Mouse (Mus musculus) bone marrow, adult 2 months (tissue): ENCODE data around the gene Smarca5. TPM values are rescaled to one million over a fixed set of nuclear protein-coding genes. Genes with fewer than 3 reads are reported as not detected.

Experiments
- H3K27ac ChIP-seq: fragments of 200-500 bp; 2 replicates; pipeline ENCODE4 v1.5.1; 2012; ENCODE audit warnings: low read depth, mild to moderate bottlenecking, control low read depth, inconsistent platforms, low read length; ENCODE audit not compliant: control insufficient read depth, poor library complexity, insufficient read depth
- H3K4me1 ChIP-seq: fragments of 200-500 bp; 2 replicates; pipeline ENCODE4 v1.6.1; 2011; ENCODE audit warnings: low read length; ENCODE audit not compliant: control insufficient read depth, insufficient read depth
- H3K4me3 ChIP-seq: fragments of 200-500 bp; replicated peaks from 2 replicates; pipeline ENCODE3; 2011; ENCODE audit warnings: mild to moderate bottlenecking, low read depth, low read length, control low read depth; ENCODE audit not compliant: control insufficient read depth
- CTCF ChIP-seq: fragments of 200-500 bp; IDR thresholded peaks from 2 replicates; pipeline ENCODE4 v1.5.1; 2011; ENCODE audit warnings: low read length, control low read depth; ENCODE audit not compliant: control insufficient read depth, insufficient read depth
- POLR2A ChIP-seq: fragments of 200-500 bp; IDR thresholded peaks from 2 replicates; pipeline ENCODE4 v1.6.1; 2011; ENCODE audit warnings: low read depth, mild to moderate bottlenecking, control low read depth, low read length, borderline replicate concordance; ENCODE audit not compliant: control insufficient read depth
- WGBS: fragments of 180-500 bp; shearing (Covaris S2); methylation state at CpG from one replicate; pipeline ENCODE4 v1.1.7; 2018; 5-methylcytosine and 5-hydroxymethylcytosine counted together
- polyA plus RNA-seq: library from polyadenylated mRNA; stranded (reverse); fragments of >200 nt; gene quantifications from 2 replicates; pipeline ENCODE4 v1.2.4, GENCODE M21; 2011; ENCODE audit warnings: low replicate concordance; ENCODE audit not compliant: missing spikeins, insufficient read depth, insufficient read length

The Smarca5 gene
- polyA plus RNA-seq, 1 experiment: 31.8 TPM

DNA sequence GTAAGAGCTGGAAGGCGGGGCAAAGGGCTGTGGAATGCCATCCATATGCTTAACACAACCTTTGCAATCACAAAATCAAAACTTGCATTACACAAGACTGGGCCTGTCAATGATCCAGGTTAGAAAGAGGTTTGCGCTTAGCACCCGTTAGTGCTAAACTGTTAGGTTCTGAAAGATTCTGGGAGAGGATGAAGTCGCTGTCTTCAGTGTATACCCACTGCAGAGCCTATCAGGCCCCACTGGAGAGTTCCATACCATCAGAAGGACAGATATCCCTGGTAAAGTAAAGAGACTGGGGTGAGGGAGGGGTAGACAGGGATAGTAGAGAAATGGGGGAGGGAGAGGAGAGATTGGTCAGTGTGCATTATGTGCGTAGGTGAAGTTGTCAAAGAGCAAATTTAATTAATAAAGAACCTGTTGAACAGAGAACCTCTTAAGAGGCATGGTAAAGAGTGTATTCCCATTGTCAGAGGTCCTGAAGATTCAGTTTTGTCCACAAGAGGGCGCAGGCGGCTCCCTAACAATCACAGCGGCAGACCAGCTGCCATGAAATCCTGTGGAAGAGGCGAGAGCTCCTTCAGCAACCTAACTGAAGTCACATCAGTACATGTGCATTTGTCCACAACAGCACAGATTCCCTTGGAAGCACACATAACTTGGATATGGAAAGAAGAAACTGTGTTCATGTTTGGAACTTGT lies 13.9 kb upstream of the Smarca5 start:
- Histone ChIP-seq H3K4me3 (no peak overlapping the region), H3K4me1 (no peaks in the 10 kb centered on the region), H3K27ac (no peak overlapping the region)
- WGBS: 33% methylated on average over 9 of the region's 9 CpGs
- TF ChIP-seq POLR2A (no peak), CTCF (peak; percentile 72)

GRCm38 (mm10) chr8:80752429-80752828 lies 13.1 kb upstream of the Smarca5 start:
- TF ChIP-seq CTCF (no peak), POLR2A (no peak)
- WGBS: 56% methylated on average over 7 of the region's 7 CpGs

GRCm38 (mm10) chr8:80749091-80749490 lies 9.8 kb upstream of the Smarca5 start:
- 76% methylated on average over 4 of the region's 4 CpGs for WGBS
- no peaks in the 10 kb centered on the region for H3K4me1 ChIP-seq
- no peak overlapping the region for H3K27ac ChIP-seq
- no peak overlapping the region for H3K4me3 ChIP-seq
- TF ChIP-seq CTCF: no peak
- no peak for TF ChIP-seq POLR2A

More at GRCm38 (mm10) chr8:80752429-80752828, 13.1 kb upstream of the Smarca5 start:
- Histone ChIP-seq H3K27ac (no peak overlapping the region), H3K4me1 (no peaks in the 10 kb centered on the region), H3K4me3 (no peak overlapping the region)

DNA sequence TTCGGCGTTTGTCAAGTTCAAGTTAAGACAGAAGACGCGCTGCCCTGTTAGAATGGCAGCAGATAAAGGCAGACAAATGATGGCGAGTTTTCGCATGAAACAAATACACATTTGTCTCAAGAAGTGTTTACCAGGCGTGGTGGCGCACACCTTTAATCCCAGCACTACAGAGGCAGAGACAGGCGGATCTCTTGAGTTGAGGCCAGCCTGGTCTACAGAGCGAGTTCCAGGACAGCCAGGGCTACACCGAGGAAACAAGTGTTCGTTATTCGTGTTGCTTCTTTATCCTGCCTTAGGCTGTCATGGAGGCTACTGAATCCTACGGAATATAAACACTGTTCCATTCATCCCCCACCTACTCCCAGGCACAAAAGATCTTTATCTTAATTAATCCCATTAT lies 635 bp upstream of the Smarca5 start:
- H3K4me1 ChIP-seq: no peaks in the 10 kb centered on the region; the same call in 1 of the 2 replicates
- peak overlapping the region; percentile 81 for H3K4me3 ChIP-seq
- 13% methylated on average over 14 of the region's 14 CpGs for WGBS
- TF ChIP-seq CTCF: no peak
- no peak for TF ChIP-seq POLR2A
- peak overlapping the region; percentile 99 for H3K27ac ChIP-seq

DNA sequence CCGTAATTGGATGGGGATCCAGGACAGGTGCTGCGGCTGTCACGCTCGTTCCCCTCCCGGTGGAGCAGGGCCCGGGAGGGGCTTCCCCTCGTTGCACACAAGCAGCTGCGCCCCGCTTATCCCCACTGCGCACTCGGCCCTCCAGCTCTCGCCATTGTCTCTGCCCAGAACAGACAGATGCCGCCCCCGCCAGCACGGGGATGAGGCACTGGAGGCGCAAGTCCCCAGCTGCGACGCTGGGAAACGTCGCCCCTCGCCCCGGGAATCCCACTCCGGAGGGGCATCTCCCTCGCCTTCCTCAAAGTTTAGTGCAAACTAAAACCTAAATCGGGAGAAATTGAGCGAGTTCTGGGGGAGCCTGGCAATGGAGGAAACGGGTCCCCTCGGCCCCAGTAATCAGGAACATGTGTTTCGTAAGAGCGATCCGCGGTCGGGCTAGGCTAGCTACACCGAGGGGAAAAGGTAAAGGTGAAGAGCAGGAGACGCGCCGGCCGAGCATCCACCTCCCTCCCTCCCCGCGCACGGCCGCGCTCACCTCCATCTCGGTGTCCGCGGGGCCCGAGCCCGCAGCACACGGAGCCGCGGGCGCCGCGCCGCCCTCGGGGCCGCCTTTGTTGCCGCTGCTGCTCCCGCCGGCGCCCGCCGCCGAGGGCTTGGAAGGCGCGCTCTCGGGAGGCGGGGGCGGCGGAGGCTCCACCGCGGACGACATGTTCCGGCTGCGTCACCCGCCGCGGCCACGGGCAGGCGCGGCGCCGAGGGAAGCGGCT lies 726 bp downstream of the Smarca5 start:
- TF ChIP-seq CTCF (no peak), POLR2A (no peak)
- Histone ChIP-seq H3K4me3 (peak overlapping the region; percentile 90), H3K27ac (peak overlapping the region; percentile 99), H3K4me1 (no peaks in the 10 kb centered on the region; the same call in 1 of the 2 replicates)
- WGBS: under 1% methylated on average over 83 of the region's 84 CpGs

DNA sequence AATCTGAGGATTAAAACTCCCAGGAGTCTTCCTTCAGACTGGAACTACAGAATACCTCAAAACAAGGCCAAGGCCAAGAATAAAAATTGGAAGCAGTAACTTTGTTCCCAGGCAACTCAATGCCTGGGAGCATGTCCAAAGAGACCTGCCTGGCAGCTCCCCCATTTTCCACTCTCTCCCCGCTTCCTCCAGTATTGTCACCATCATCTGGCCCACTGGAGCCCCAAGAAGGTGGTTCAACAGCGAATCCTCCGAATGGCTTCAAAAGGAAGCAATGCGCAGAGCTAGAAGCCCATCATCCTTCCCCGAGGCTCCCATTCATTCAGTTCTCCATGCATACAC lies 1.3 kb downstream of the Smarca5 start:
- TF ChIP-seq POLR2A (no peak), CTCF (no peak)
- H3K4me3 ChIP-seq: peak overlapping the region; percentile 90
- H3K27ac ChIP-seq: peak overlapping the region; percentile 99
- WGBS: under 1% methylated on average over 5 of the region's 5 CpGs
- no peaks in the 10 kb centered on the region; the same call in 1 of the 2 replicates for H3K4me1 ChIP-seq

- TF ChIP-seq CTCF: no peak
- no peak for TF ChIP-seq POLR2A
- Histone ChIP-seq H3K4me1 (no peaks in the 10 kb centered on the region; the same call in 1 of the 2 replicates), H3K4me3 (no peak overlapping the region), H3K27ac (no peak overlapping the region)
Measured at GRCm38 (mm10) chr8:80732326-80732725, 7.0 kb downstream of the Smarca5 start.

- no peak overlapping the region for H3K27ac ChIP-seq
- WGBS: 87% methylated on average over 1 of the region's 1 CpGs
- TF ChIP-seq CTCF (no peak), POLR2A (no peak)
- H3K4me1 ChIP-seq: no peaks in the 10 kb centered on the region
- H3K4me3 ChIP-seq: no peak overlapping the region
Measured at GRCm38 (mm10) chr8:80714461-80714860, 24.8 kb downstream of the Smarca5 start.
